Mouse (Mus musculus) CH12.LX (cell line): Measurements from ENCODE around the gene 2610507B11Rik.

Experiments
- CTCF ChIP-seq, 2 experiments: IDR thresholded peaks in 1 of 2; conservative IDR thresholded peaks in 1 of 2; 2 replicates each; pipeline ENCODE4 v1.5.1; 2011 to 2012; ENCODE audit warnings: low read depth in 2 of 2, low read length in 2 of 2, improper control_type of control experiment in 1 of 2, inconsistent platforms in 1 of 2, mild to moderate bottlenecking in 1 of 2, moderate library complexity in 1 of 2
- ETS1 ChIP-seq: conservative IDR thresholded peaks from 2 replicates; pipeline ENCODE4 v1.6.1; 2012; ENCODE audit warnings: low read depth, mild to moderate bottlenecking, inconsistent platforms, low read length, improper control_type of control experiment, moderate library complexity
- MAFK ChIP-seq: IDR thresholded peaks from 2 replicates; pipeline ENCODE4 v1.6.1; 2011; ENCODE audit warnings: low read length, improper control_type of control experiment; ENCODE audit not compliant: insufficient replicate concordance
- POLR2A ChIP-seq: IDR thresholded peaks from 2 replicates; pipeline ENCODE4 v1.6.1; 2011; ENCODE audit warnings: low read depth, mild to moderate bottlenecking, improper control_type of control experiment, low read length
- ZKSCAN1 ChIP-seq: IDR thresholded peaks from 2 replicates; pipeline ENCODE4 v1.6.1; 2012; ENCODE audit warnings: low read depth, inconsistent platforms, low read length, improper control_type of control experiment, borderline replicate concordance

DNA sequence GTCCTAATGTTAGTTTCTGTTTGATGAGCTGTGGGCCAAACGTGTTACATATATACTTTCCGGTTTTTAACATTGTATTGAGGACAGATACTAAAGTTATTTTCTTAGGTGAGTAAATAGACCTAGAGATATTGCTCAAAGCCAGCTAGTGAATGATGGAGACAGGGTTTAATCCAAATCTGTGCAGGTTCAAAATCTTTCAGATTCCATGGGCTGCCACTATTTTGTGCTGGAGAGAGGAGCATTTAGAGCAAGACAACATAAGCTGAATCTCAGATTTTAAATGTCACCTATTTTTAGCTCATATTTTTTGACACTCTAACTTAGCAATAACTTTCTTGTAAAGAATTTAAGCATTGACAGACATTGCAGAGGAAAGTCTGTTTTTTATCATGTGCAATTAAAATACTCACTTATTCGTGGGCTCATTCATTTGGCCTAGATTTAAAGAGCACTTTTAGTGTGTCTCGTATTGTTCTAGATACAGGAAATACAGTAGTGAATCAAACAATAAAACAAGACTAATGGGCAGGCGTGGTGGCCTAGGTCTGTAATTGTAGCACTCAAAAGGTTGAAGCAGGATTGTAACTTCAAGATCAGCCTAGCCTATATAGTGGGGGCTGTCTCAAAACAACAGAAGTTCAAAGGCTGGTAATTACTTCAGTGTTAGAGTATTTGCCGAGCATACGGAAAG is 15.1 kb upstream of the 2610507B11Rik start:
- no peak for TF ChIP-seq ZKSCAN1
- no peak for TF ChIP-seq ETS1
- TF ChIP-seq POLR2A = no peak
- 0 out of 2 replicates have a peak, but pooled peaks have one; percentile 21 for TF ChIP-seq MAFK
- TF ChIP-seq CTCF (conservative IDR thresholded peaks at IDR 0.05 in 1 of 2, IDR thresholded peaks at IDR 0.05 in 1 of 2; ENCODE audit: low read depth in 2 of 2, low read length in 2 of 2) = no peak
